Mouse (Mus musculus) fat pad, adult 2 months (tissue): ENCODE measurements around the gene Gm20388.

Experiments used
- DNase-seq: peaks from one replicate; pipeline ENCODE4 v3.0.0-alpha.2; 2011; ENCODE audit warnings: low read depth, low spot score; ENCODE audit errors: extremely low read depth

The Gm20388 gene

GRCm38 (mm10) chr8:122260755-122261154 is 2350.1 kb downstream of the Gm20388 start:
- no peak for DNase-seq

GRCm38 (mm10) chr8:122262835-122263234 is 2352.2 kb downstream of the Gm20388 start:
- no peak for DNase-seq

GRCm38 (mm10) chr8:122264243-122264642 is 2353.6 kb downstream of the Gm20388 start:
- no peak for DNase-seq

- no peak for DNase-seq
Observed at GRCm38 (mm10) chr8:122265522-122265921, 2354.9 kb downstream of the Gm20388 start.

GRCm38 (mm10) chr8:122266867-122267266 is 2356.2 kb downstream of the Gm20388 start:
- DNase-seq: no peak

GRCm38 (mm10) chr8:122268861-122269260 is 2358.2 kb downstream of the Gm20388 start:
- DNase-seq: no peak

- no peak for DNase-seq
Observed at GRCm38 (mm10) chr8:122269404-122269803, 2358.8 kb downstream of the Gm20388 start.

- no peak for DNase-seq
Observed at GRCm38 (mm10) chr8:122270555-122270954, 2359.9 kb downstream of the Gm20388 start.

GRCm38 (mm10) chr8:122273152-122273551 is 2362.5 kb downstream of the Gm20388 start:
- DNase-seq: no peak

- DNase-seq: no peak
Observed at GRCm38 (mm10) chr8:122273826-122274225, 2363.2 kb downstream of the Gm20388 start.

- DNase-seq: no peak
Observed at GRCm38 (mm10) chr8:122274651-122275391, 2364.2 kb downstream of the Gm20388 start.

GRCm38 (mm10) chr8:122276308-122276707 is 2365.7 kb downstream of the Gm20388 start:
- DNase-seq: no peak

GRCm38 (mm10) chr8:122277204-122277995 is 2366.8 kb downstream of the Gm20388 start:
- DNase-seq: no peak

- DNase-seq: no peak
Observed at GRCm38 (mm10) chr8:122280156-122280555, 2369.5 kb downstream of the Gm20388 start.

GRCm38 (mm10) chr8:122280588-122281316 is 2370.1 kb downstream of the Gm20388 start:
- DNase-seq: no peak

- peak; percentile 72 for DNase-seq
Observed at GRCm38 (mm10) chr8:122281317-122282034, 2370.8 kb downstream of the Gm20388 start.

- no peak for DNase-seq
Observed at GRCm38 (mm10) chr8:122282035-122282358, 2371.4 kb downstream of the Gm20388 start, which contains the start of gene Zfpm1. Gene Zfpm1 (plus strand): TSS chr8:122282141.

- no peak for DNase-seq
Observed at GRCm38 (mm10) chr8:122282501-122283355, 2372.1 kb downstream of the Gm20388 start.

GRCm38 (mm10) chr8:122283356-122284202 is 2372.9 kb downstream of the Gm20388 start:
- DNase-seq: no peak
